Mouse (Mus musculus) erythroblast, embryonic 14.5 days (primary cell): ENCODE data around the gene Pcdh18. TPM values are rescaled to one million over a fixed set of nuclear protein-coding genes. Genes with fewer than 3 reads are reported as not detected.

Experiments
- H3K27me3 ChIP-seq: 2 replicates; pipeline ENCODE4 v1.6.1; 2012; ENCODE audit warnings: inconsistent platforms; ENCODE audit not compliant: control insufficient read depth
- H3K36me3 ChIP-seq: 2 replicates; pipeline ENCODE4 v1.6.1; 2012; ENCODE audit warnings: mild to moderate bottlenecking, inconsistent platforms; ENCODE audit not compliant: control insufficient read depth
- H3K4me1 ChIP-seq: 2 replicates; pipeline ENCODE4 v1.6.1; 2012; ENCODE audit warnings: inconsistent platforms; ENCODE audit not compliant: control insufficient read depth
- H3K4me3 ChIP-seq: replicated peaks from 2 replicates; pipeline ENCODE3; 2012; ENCODE audit warnings: moderate library complexity, mild to moderate bottlenecking, inconsistent platforms
- H3K9me3 ChIP-seq: 2 replicates; pipeline ENCODE4 v1.6.1; 2012; ENCODE audit warnings: low read length, inconsistent platforms, mixed read lengths; ENCODE audit not compliant: control insufficient read depth
- GATA1 ChIP-seq: IDR thresholded peaks from 2 replicates; pipeline ENCODE4 v1.6.1; 2012; ENCODE audit warnings: low read length, inconsistent platforms, mixed read lengths
- TAL1 ChIP-seq: IDR thresholded peaks from 3 replicates; pipeline ENCODE4 v1.6.1; 2012; ENCODE audit warnings: low read length, inconsistent platforms, mixed read lengths
- polyA plus RNA-seq: library from polyadenylated mRNA; stranded (reverse); fragments of >175 nt; gene quantifications from 2 replicates; pipeline ENCODE4 v1.2.3, GENCODE M21; 2012

Pcdh18 gene
- not detected in 2 replicates for polyA plus RNA-seq

GRCm38 (mm10) chr3:49756870-49757625 is at the start of gene Pcdh18:
Pcdh18 (minus strand) TSS chr3:49757325.
- H3K36me3 ChIP-seq, result no peaks in the 10 kb centered on the region
- peak within 1 kb of the TSS; percentile 15 for H3K4me3 ChIP-seq
- TF ChIP-seq TAL1 (no peak), GATA1 (no peak)
- peaks cover 22% of the 10 kb centered on the region for H3K27me3 ChIP-seq
- no peaks in the 10 kb centered on the region; the same call in 1 of the 2 replicates for H3K9me3 ChIP-seq
- no peaks in the 10 kb centered on the region for H3K4me1 ChIP-seq

GRCm38 (mm10) chr3:49806823-49807222 is 49.7 kb upstream of the Pcdh18 start:
- Histone ChIP-seq H3K9me3 (no peaks in the 10 kb centered on the region), H3K36me3 (no peaks in the 10 kb centered on the region), H3K4me1 (no peaks in the 10 kb centered on the region), H3K4me3 (no peak overlapping the region), H3K27me3 (no peaks in the 10 kb centered on the region)
- no peak for TF ChIP-seq GATA1
- no peak for TF ChIP-seq TAL1

- no peaks in the 10 kb centered on the region for H3K36me3 ChIP-seq
- no peaks in the 10 kb centered on the region for H3K27me3 ChIP-seq
- H3K4me3 ChIP-seq, result no peak overlapping the region
- no peaks in the 10 kb centered on the region for H3K4me1 ChIP-seq
- TF ChIP-seq GATA1, result no peak
- H3K9me3 ChIP-seq, result no peaks in the 10 kb centered on the region
Observed at GRCm38 (mm10) chr3:49805511-49805910, 48.4 kb upstream of the Pcdh18 start.

- no peaks in the 10 kb centered on the region for H3K27me3 ChIP-seq
- peaks cover 4% of the 10 kb centered on the region; the same call in 1 of the 2 replicates for H3K9me3 ChIP-seq
- H3K4me1 ChIP-seq, result no peaks in the 10 kb centered on the region
- TF ChIP-seq TAL1, result no peak
- TF ChIP-seq GATA1, result no peak
- H3K4me3 ChIP-seq, result no peak overlapping the region
- no peaks in the 10 kb centered on the region for H3K36me3 ChIP-seq
Observed at GRCm38 (mm10) chr3:49788296-49788695, 31.2 kb upstream of the Pcdh18 start.

- Histone ChIP-seq H3K9me3 (peaks cover 4% of the 10 kb centered on the region; the same call in 1 of the 2 replicates), H3K4me3 (no peak overlapping the region), H3K4me1 (no peaks in the 10 kb centered on the region), H3K27me3 (no peaks in the 10 kb centered on the region), H3K36me3 (no peaks in the 10 kb centered on the region)
- no peak for TF ChIP-seq GATA1
- TF ChIP-seq TAL1, result no peak
Observed at GRCm38 (mm10) chr3:49787719-49788118, 30.6 kb upstream of the Pcdh18 start.

GRCm38 (mm10) chr3:49768992-49769738 is 12.0 kb upstream of the Pcdh18 start:
- no peak for TF ChIP-seq GATA1
- TF ChIP-seq TAL1, result no peak
- Histone ChIP-seq H3K9me3 (no peaks in the 10 kb centered on the region), H3K4me1 (no peaks in the 10 kb centered on the region), H3K4me3 (no peak overlapping the region), H3K27me3 (no peaks in the 10 kb centered on the region), H3K36me3 (no peaks in the 10 kb centered on the region)

- Histone ChIP-seq H3K4me3 (no peak overlapping the region), H3K4me1 (no peaks in the 10 kb centered on the region), H3K9me3 (no peaks in the 10 kb centered on the region), H3K27me3 (0 out of 2 replicates have a peak, but pooled peaks cover under 1% of the 10 kb centered on the region), H3K36me3 (no peaks in the 10 kb centered on the region)
- TF ChIP-seq GATA1, result no peak
- TF ChIP-seq TAL1, result no peak
Observed at GRCm38 (mm10) chr3:49762711-49763110, 5.6 kb upstream of the Pcdh18 start.

GRCm38 (mm10) chr3:49761971-49762370 is 4.8 kb upstream of the Pcdh18 start:
- Histone ChIP-seq H3K27me3 (peaks cover 8% of the 10 kb centered on the region), H3K36me3 (no peaks in the 10 kb centered on the region), H3K4me1 (no peaks in the 10 kb centered on the region), H3K9me3 (no peaks in the 10 kb centered on the region), H3K4me3 (no peak overlapping the region)
- TF ChIP-seq TAL1, result no peak
- TF ChIP-seq GATA1, result no peak

GRCm38 (mm10) chr3:49757626-49758019 is 498 bp upstream of the Pcdh18 start:
- Histone ChIP-seq H3K9me3 (no peaks in the 10 kb centered on the region; the same call in 1 of the 2 replicates), H3K36me3 (no peaks in the 10 kb centered on the region), H3K4me3 (no peak overlapping the region), H3K4me1 (no peaks in the 10 kb centered on the region), H3K27me3 (peaks cover 22% of the 10 kb centered on the region)
- TF ChIP-seq TAL1 (no peak), GATA1 (no peak)
